In the genomic region with DNA sequence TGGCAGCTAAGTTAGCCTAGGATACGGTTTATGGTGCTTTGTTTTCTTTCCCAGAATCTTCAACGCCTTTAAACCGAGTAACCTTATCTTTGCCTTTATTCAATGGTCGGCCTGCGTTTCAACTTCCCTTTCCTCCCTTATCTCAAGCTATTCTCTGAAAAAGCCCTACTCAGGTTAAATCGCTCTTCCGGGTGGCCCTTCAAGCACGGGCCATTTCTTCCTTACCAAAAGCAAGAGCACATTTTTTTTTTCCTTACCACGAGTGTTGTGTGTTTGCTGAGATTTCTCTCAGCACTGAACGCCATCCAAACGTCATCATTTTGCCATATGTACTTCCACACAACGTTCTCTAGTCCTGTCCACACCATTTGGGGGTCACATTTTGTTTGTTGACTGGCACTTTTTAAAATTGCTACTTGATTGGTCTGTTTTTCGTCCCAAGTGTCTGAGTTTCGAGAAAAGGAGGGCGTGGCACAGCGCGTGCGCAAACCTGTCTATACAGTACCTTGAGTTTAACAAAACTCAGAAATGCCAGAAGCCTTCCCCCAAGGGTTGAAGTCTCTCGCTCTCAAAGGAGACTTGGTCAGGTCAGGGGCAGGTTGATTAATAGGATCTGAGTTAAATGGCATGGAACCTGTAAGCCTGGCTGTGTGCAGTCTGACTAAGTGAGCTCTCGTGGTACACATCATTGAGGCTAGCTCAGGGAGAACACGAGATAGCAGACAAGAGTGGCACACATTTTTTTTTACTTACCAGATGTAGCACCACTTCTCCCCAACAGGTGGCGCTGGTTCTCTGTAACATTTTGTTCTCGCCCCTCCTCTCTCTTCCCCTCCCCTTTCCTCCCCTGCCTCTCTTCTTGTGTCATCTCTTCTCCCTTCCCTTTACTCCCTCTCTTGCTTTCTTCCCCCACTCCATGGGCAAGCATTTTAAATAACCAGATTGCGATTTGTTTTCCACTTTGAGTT, we compare ENCODE assay signal across 9 mouse cellular contexts. TPM values are rescaled to one million over a fixed set of nuclear protein-coding genes. Genes with fewer than 3 reads are reported as not detected.
DNase-seq lines count a peak whose midpoint lies in the region; ATAC-seq lines count a peak whose summit lies in the region.
"Had no signal": no experiment of that assay in that cellular context is flagged by ENCODE, and none has a peak within 500 bp of the region (broad histone marks: within the 10 kb centered on the region; RNA-seq: fewer than 3 reads in every experiment).

No protein-coding gene starts in this region.

- no peaks in the 10 kb centered on the region for H3K4me1 ChIP-seq in kidney, embryonic 14.5 days (ENCODE audit: control insufficient read depth, insufficient read depth, low read length)
- H3K4me1 ChIP-seq in heart, embryonic 13.5 days = peaks cover 13% of the 10 kb centered on the region
- no peaks in the 10 kb centered on the region for H3K4me1 ChIP-seq in limb, embryonic 11.5 days (ENCODE audit: control insufficient read depth, insufficient read depth, low read length)
- H3K4me1 ChIP-seq: heart, embryonic 15.5 days had no signal

- H3K9ac ChIP-seq in kidney, embryonic 14.5 days (ENCODE audit: low read depth, low read length) = no peak overlapping the region
- H3K9ac ChIP-seq in heart, embryonic 13.5 days = no peak overlapping the region
- no peak overlapping the region for H3K9ac ChIP-seq in limb, embryonic 11.5 days (ENCODE audit: low read length)
- H3K9ac ChIP-seq: heart, embryonic 15.5 days had no signal

- peak; percentile 66 for DNase-seq in kidney, adult 18-20 months
- peak; percentile 89 for DNase-seq in MEL-GATA-1-ER (ENCODE audit: extremely low read depth, low read depth)
- peak; percentile 27 for DNase-seq in cerebellum, adult 9-10 months
- peak; percentile 64 for DNase-seq in limb, embryonic 11.5 days (ENCODE audit: low spot score)
- DNase-seq in retina, embryonic 14.5 days (ENCODE audit: low spot score) = peak; percentile 77

- no peak overlapping the region for H3K27ac ChIP-seq in kidney, embryonic 14.5 days (ENCODE audit: low read depth, low read length)
- 0 out of 2 replicates have a peak overlapping the region, but pooled peaks have one; percentile 16 for H3K27ac ChIP-seq in heart, embryonic 13.5 days (replicated peaks)
- no peak overlapping the region for H3K27ac ChIP-seq in limb, embryonic 11.5 days (replicated peaks; ENCODE audit: low read depth, low read length)
- H3K27ac ChIP-seq: heart, embryonic 15.5 days had no signal

- H3K4me3 ChIP-seq in kidney, embryonic 14.5 days (ENCODE audit: low read length) = no peak overlapping the region
- H3K4me3 ChIP-seq in heart, embryonic 13.5 days = no peak overlapping the region
- no peak overlapping the region for H3K4me3 ChIP-seq in limb, embryonic 11.5 days (ENCODE audit: low read depth, low read length)
- H3K4me3 ChIP-seq: heart, embryonic 15.5 days had no signal

- no peaks in the 10 kb centered on the region for H3K9me3 ChIP-seq in kidney, embryonic 14.5 days (ENCODE audit: control insufficient read depth, low read length)
- no peaks in the 10 kb centered on the region for H3K9me3 ChIP-seq in heart, embryonic 13.5 days
- H3K9me3 ChIP-seq in limb, embryonic 11.5 days (ENCODE audit: control insufficient read depth, low read length) = no peaks in the 10 kb centered on the region
- H3K9me3 ChIP-seq: heart, embryonic 15.5 days had no signal

- H3K27me3 ChIP-seq in kidney, embryonic 14.5 days (ENCODE audit: control insufficient read depth, insufficient read depth, low read length) = no peaks in the 10 kb centered on the region
- H3K27me3 ChIP-seq in heart, embryonic 13.5 days (replicated peaks) = no peaks in the 10 kb centered on the region
- H3K27me3 ChIP-seq in limb, embryonic 11.5 days (ENCODE audit: control insufficient read depth, insufficient read depth, low read length) = no peaks in the 10 kb centered on the region
- H3K27me3 ChIP-seq: heart, embryonic 15.5 days had no signal

- no peak for ATAC-seq in kidney, embryonic 14.5 days (ENCODE audit: low FRiP score, low TSS enrichment)
- ATAC-seq in heart, embryonic 13.5 days (ENCODE audit: extremely low read depth, insufficient number of reproducible peaks, low FRiP score, low TSS enrichment) = no peak
- no peak for ATAC-seq in limb, embryonic 11.5 days (ENCODE audit: insufficient number of reproducible peaks, low FRiP score, low TSS enrichment, low read depth)
- ATAC-seq in erythroid progenitor cell, adult 5-6 weeks (replicated peaks; ENCODE audit: low FRiP score, poor library complexity, severe bottlenecking) = no peak

- H3K4me2 ChIP-seq in kidney, embryonic 14.5 days (replicated peaks; ENCODE audit: low read depth, low read length) = no peak overlapping the region
- H3K4me2 ChIP-seq in heart, embryonic 13.5 days = no peak overlapping the region
- H3K4me2 ChIP-seq in limb, embryonic 11.5 days (ENCODE audit: low read depth, severe bottlenecking) = no peak overlapping the region
- H3K4me2 ChIP-seq: heart, embryonic 15.5 days had no signal

- 63% methylated on average over 24 of the region's 24 CpGs for WGBS in kidney, embryonic 14.5 days
- WGBS in heart, embryonic 13.5 days = 40% methylated on average over 24 of the region's 24 CpGs
- WGBS in limb, embryonic 11.5 days = 74% methylated on average over 24 of the region's 24 CpGs

- H3K36me3 ChIP-seq in kidney, embryonic 14.5 days (ENCODE audit: control insufficient read depth, insufficient read depth, low read length) = no peaks in the 10 kb centered on the region
- H3K36me3 ChIP-seq in heart, embryonic 13.5 days = no peaks in the 10 kb centered on the region
- H3K36me3 ChIP-seq in limb, embryonic 11.5 days (ENCODE audit: control insufficient read depth, insufficient read depth, low read length) = no peaks in the 10 kb centered on the region
- H3K36me3 ChIP-seq: heart, embryonic 15.5 days had no signal

RNA-seq across cellular contexts. Expression of a gene that starts 43.6 kb away (rescaled TPM):
- polyA plus RNA-seq in kidney, embryonic 14.5 days (2014; fragmentation: Nextera tagmentation; extraction: Ambion mirVana) = 0.30 and 0.72 TPM in 2 replicates
- polyA plus RNA-seq in heart, embryonic 13.5 days (2015; fragmentation: Nextera tagmentation; extraction: Ambion mirVana) = 0.78 TPM in 1 of 2 replicates, not detected in the other
- not detected in 2 replicates for polyA plus RNA-seq in limb, embryonic 11.5 days (2014; fragmentation: Nextera tagmentation; extraction: Ambion mirVana)
- not detected in 2 replicates for total RNA-seq in erythroid progenitor cell, adult 5-6 weeks (2015; ENCODE audit: low replicate concordance)
- not detected in 2 replicates for total RNA-seq in erythroid progenitor cell, adult 5-6 weeks (2017; ENCODE audit: low replicate concordance)
- polyA plus RNA-seq: heart, embryonic 15.5 days had no signal

Comparison
In these comparisons a context has a peak if more than half of its experiments do, and no peak if none do; other contexts are left out.
1. DNase-seq: peak in every context shown above with its lines; median percentile 89 in MEL-GATA-1-ER; 77 in retina, embryonic 14.5 days; 66 in kidney, adult 18-20 months; 64 in limb, embryonic 11.5 days; 27 in cerebellum, adult 9-10 months.